Mouse (Mus musculus) embryo, embryonic 9.5 days (tissue): ENCODE data around the gene Pam.

Source experiments
- DNase-seq: peaks from one replicate; pipeline ENCODE4 v3.0.0-alpha.2; 2017; ENCODE audit errors: extremely low spot score

The Pam gene

DNA sequence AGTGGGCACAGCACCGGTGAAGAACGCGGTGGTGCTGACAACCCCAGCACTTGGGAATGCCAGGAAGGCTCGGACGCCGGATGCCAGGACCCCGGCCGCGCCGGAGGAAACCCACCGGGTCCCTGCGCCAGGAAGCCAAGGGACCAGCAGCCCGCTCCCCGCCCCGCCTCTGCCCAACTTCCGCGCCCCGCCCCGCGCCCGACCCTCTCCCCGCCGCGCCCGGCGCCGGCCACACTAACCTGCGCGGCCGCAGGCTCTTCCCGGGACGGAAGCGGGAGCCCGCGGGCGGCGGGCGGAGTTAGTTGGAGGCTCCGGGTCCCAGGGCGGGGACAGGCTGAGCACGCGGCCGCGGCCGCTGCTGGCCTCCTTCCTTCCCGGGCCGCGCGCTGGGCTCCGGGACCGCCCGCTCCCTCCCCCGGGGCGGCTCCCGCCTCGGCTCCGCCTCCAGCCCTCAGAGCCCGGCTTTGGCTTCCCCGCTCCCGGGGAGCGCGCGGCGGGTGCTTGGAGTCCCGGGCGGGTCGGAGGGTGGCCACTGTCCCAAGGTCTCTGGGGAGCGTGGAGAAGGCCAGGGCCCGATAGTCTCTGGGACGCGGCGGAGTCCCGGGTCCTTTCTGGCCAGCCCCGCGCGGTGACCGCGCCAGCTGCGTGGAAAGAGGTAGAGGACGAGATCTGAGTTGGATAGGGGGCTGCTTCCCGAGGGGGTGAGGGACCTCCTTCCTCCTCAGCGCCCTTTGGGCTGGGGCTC lies at the start of gene Pam:
Gene Pam, minus strand, starts transcription at position 401 of the 745 bp plus-strand sequence.
- peak; percentile 82 for DNase-seq

DNA sequence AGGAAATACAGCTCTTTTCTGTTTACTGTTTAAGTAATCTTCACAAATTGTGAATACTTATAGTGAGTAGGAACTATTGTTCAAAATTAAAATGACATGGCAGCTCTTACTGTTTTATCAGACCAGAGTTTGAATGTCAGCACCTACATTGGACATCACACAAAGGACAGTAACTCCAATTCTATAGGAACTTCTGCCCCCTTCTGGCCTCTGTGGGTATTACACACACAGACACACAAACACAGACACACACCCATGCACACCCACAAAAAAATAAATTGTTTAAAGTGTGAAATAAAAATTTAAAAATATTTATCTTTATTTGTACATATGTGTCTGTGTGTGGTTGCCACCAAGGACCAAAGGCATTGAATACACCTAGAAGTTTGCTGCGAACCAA lies 49.4 kb upstream of the Pam start:
- no peak for DNase-seq

- no peak for DNase-seq
These were observed 35.8 kb upstream of the Pam start for GRCm38 (mm10) chr1:98131244-98131643.

DNA sequence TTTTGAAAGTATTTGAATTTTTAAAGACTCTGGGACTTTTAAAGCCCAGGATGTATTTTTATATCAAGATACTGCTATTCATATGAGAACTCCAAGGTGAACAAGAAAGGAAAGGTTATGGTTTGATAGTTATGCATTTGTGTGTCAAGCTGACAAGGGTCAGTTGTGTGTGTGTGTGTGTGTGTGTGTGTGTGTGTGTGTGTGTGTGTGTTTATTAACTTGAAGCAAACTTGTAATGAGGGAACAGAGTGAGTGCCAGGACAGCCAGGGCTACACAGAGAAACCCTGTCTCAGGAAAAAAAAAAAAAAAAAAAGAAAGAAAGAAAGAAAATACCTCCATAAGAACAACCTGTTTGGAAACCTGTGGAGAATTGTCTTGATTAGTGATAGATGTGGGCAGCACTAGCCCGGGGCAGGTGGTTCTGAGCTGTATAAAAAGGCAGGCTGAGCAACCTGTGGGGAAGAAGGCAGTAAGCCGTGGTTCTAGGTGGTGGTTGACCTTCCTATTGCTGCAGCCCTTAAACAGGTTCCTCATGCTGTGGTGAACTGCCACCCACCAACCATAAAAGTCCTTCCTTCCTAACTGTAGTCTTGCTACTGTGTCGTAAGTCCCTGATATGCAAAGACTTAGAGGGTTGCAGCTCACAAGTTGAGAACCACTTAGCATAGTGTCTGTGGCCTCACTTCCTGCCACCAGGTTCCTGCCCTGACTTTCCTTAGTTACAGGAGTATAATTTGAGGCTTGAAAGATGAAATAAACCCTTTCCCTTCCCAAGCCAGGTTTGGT lies 34.3 kb upstream of the Pam start:
- no peak for DNase-seq

DNA sequence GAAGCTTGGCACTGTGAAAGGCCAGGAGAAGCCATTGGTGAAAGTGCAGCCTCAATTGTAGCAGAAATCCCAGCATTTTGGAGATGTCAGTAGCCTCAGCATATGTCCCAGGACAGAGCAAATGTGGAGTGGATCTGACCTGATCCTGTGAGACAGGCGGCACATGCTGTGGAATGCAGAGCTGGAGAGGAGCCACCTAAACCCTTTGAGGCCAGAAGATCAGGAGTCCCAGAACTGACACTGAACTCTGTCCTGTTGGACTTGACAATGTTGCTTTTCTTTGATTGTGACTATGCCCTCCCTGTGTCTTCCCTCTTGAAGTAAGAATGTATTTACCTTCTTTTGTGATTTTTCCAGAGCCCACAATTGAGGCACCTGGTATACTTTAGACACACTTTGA lies 33.7 kb upstream of the Pam start:
- DNase-seq = no peak

DNA sequence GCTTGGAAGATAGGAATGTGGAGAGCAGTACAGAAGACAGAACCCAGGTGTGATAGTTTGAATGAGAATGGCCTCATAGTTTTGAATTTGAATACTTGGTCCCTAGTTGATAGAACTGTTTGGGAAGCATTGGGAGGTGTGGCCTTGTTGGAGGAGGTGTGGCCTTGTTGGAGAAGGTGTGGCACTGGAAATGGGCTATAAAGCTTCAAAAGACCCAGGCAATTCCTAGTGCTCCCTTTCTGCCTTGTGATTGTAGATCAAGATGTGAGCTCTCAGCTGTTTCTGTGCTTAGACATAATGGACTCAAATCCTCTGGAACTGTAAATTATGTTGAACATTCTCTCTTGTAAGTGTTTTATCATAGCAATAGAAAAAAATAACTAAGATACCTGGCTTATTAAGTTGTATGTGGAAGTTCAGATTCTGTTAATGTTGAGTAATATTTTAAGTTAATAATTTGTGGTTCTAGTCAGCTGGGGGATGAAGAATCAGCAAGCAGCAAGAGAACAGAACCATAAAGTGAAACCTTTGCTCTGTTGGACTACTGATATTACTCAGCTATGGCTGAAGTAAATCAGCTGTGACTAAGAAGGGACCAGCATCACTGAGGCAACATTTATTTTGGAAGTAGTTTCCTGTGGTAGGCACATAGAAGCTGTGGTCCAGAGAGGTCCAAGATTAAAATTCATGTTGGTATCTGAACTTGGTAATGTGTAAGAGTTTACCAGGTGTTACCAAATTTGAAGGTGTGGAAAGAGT lies 33.1 kb upstream of the Pam start:
- no peak for DNase-seq

DNA sequence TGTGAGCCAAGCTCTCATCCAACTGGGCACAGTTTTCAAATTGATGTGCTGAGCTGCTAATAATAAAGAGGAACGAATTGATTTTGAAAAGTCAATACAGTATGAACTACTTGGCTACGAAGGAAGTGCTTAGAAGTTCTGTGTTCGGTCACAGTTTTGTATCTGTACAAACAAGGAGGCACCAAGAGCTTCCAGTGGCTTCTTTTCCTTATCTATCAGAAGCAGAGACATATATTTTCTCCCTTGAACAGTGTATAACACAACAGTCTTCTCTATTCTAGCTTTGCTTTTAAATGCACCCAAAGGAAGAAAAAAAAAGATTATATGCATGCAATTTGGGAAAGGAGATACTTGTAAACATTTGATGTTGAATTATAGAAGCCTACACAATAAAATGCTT lies 30.8 kb upstream of the Pam start:
- no peak for DNase-seq

- no peak for DNase-seq
These were observed 29.3 kb upstream of the Pam start for GRCm38 (mm10) chr1:98124727-98125126.

- DNase-seq = no peak
These were observed 24.1 kb upstream of the Pam start for GRCm38 (mm10) chr1:98119595-98119994.

- DNase-seq = no peak
These were observed 12.2 kb upstream of the Pam start for GRCm38 (mm10) chr1:98107599-98107998.

GRCm38 (mm10) chr1:98099441-98099840 lies 4.0 kb upstream of the Pam start:
- no peak for DNase-seq

GRCm38 (mm10) chr1:98097957-98098729 lies 2.7 kb upstream of the Pam start:
- no peak for DNase-seq

- DNase-seq = no peak
These were observed 1.0 kb upstream of the Pam start for GRCm38 (mm10) chr1:98096396-98096935.

GRCm38 (mm10) chr1:98095991-98096330 lies 515 bp upstream of the Pam start:
- DNase-seq = no peak

DNA sequence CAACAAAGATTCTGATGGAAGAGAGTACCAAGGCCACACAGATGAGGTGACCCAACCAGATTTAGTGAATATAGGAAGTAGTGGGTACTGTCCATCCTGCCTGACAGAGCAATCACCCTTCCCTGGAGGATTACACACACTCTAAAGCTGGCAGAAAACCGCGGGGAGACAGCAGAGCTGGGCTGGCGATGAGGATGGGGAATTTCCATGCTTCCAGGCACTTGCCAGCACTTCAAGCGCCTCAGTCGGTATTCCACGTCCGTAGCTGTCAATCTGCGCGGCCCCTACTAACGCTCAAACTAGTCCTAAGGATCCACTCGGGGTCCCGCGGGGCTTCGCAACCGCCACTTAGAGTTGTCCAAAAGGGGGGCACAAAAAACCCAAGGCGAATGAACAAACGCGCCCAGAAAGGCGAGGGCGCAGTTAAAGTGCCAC lies 618 bp downstream of the Pam start:
- DNase-seq = no peak

GRCm38 (mm10) chr1:98089336-98089975 lies 6.0 kb downstream of the Pam start:
- no peak for DNase-seq

DNA sequence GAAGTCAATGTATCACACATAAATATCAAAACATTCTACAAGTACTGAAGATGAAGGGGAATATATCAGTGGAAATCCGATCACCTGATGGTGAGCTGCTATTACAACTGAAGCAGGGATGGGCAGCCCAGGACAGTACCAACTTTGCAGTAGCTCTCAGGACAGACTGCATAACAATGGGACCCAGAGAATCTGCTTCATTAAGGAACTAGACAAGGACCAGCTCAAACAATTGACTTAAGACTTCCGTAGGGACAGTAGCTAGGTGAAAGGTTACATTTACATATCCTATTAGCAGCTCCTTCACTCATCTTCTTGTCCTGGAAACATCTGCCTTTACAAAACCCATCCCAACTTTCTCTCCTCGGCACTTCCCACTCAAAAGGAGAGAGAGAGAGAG lies 9.0 kb downstream of the Pam start:
- DNase-seq = no peak

- DNase-seq = no peak
These were observed 10.7 kb downstream of the Pam start for GRCm38 (mm10) chr1:98084596-98085274.

- no peak for DNase-seq
These were observed 11.9 kb downstream of the Pam start for GRCm38 (mm10) chr1:98083508-98083907.

DNA sequence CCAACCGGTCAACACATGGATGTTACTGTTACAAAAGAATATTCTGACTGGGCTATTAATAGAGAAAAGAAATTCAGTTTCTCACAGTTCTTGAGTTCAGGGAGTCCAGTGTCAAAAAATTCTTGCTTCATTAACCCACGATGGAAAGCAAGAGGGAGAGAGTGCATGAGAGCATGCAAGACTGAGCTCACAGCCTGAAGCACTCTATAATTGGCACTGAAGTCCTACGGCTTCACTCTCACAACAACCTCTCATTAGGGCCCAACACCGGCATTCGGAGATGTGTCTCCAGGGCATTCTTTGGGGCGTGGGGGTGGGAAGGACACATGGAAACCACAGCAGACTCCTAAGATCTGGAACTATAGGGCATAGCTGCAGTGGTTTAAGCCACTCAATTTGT lies 12.5 kb downstream of the Pam start:
- no peak for DNase-seq
